Mouse (Mus musculus) layer of hippocampus, adult 8-10 months (tissue): Measurements from ENCODE around the gene Ecpas. TPM values are rescaled to one million over a fixed set of nuclear protein-coding genes. Genes with fewer than 3 reads are reported as not detected.

Source experiments
- total RNA-seq, 4 experiments: library from RNA; stranded (reverse); gene quantifications; 2 replicates each; pipeline ENCODE4 v1.2.4; 2022

Ecpas gene
- total RNA-seq, 4 experiments from 2014 or later, result 118 to 183 (median 129) TPM

Other genes starting within 250 kb of the Ecpas start
- gene Olfr267, start 125.0 kb downstream of the Ecpas start, total RNA-seq, result under 1 TPM in 2 of 4 experiments, not detected in 2; 0.11 to 0.22 TPM
- gene Zkscan16, start 30.9 kb upstream of the Ecpas start, total RNA-seq, result 10 to 100 TPM; 56.0 to 63.3 (median 58.3) TPM
- 1 to 10 TPM; 1.6 to 3.4 (median 3.1) TPM for gene Ptgr1, start 74.4 kb upstream of the Ecpas start, total RNA-seq
- 1 to 10 TPM; 5.5 to 8.9 (median 6.1) TPM for gene Dnajc25, start 82.3 kb upstream of the Ecpas start, total RNA-seq
- gene Gm20503, start 90.5 kb upstream of the Ecpas start, total RNA-seq, result 1 to 10 TPM in 3 of 4 experiments, not detected in 1; 1.3 to 2.6 (median 1.5) TPM
- 10 to 100 TPM; 85.8 to 90.6 (median 88.2) TPM for gene Gng10, start 122.3 kb upstream of the Ecpas start, total RNA-seq
- gene AI481877, start 226.2 kb upstream of the Ecpas start, total RNA-seq, result not detected